Mouse (Mus musculus) limb, embryonic 11.5 days (tissue): ENCODE data around the gene Spink2. TPM values are rescaled to one million over a fixed set of nuclear protein-coding genes. Genes with fewer than 3 reads are reported as not detected.
"Not testable (repeated sequence)": the region's sequence is repeated elsewhere in the genome, so short reads cannot be mapped to it uniquely, and the experiment has no call there.

Source experiments
- ATAC-seq: fragments of 200-750 bp; cut with Nextera tagmentation; 2 replicates; pipeline ENCODE4 v1.8.0; 2017; ENCODE audit warnings: low read depth; ENCODE audit not compliant: insufficient number of reproducible peaks, low FRiP score, low TSS enrichment
- DNase-seq: peaks from one replicate; pipeline ENCODE4 v3.0.0-alpha.2; 2015; ENCODE audit warnings: low spot score
- H3K27ac ChIP-seq: fragments of 300-500 bp; sonication (generic); replicated peaks from 2 replicates; pipeline ENCODE4 v1.5.1; 2014; ENCODE audit warnings: low read depth, mild to moderate bottlenecking, low read length
- H3K27me3 ChIP-seq: fragments of 300-500 bp; sonication (generic); 2 replicates; pipeline ENCODE4 v1.6.1; 2014; ENCODE audit warnings: mild to moderate bottlenecking, low read length, mixed read lengths; ENCODE audit not compliant: control insufficient read depth, insufficient read depth
- H3K36me3 ChIP-seq: fragments of 300-500 bp; sonication (generic); 2 replicates; pipeline ENCODE4 v1.6.1; 2014; ENCODE audit warnings: mild to moderate bottlenecking, low read length, moderate library complexity, mixed read lengths; ENCODE audit not compliant: control insufficient read depth, insufficient read depth
- H3K4me1 ChIP-seq: fragments of 300-500 bp; sonication (generic); 2 replicates; pipeline ENCODE4 v1.6.1; 2014; ENCODE audit warnings: low read length, mixed read lengths; ENCODE audit not compliant: control insufficient read depth, insufficient read depth
- H3K4me2 ChIP-seq: fragments of 300-500 bp; sonication (generic); 2 replicates; pipeline ENCODE4 v1.6.1; 2014; ENCODE audit warnings: low read depth, mild to moderate bottlenecking, moderate library complexity; ENCODE audit not compliant: severe bottlenecking
- H3K4me3 ChIP-seq: fragments of 300-500 bp; sonication (generic); 2 replicates; pipeline ENCODE4 v1.5.1; 2014; ENCODE audit warnings: low read depth, low read length
- H3K9ac ChIP-seq: fragments of 300-500 bp; sonication (generic); 2 replicates; pipeline ENCODE4 v1.6.1; 2014; ENCODE audit warnings: mild to moderate bottlenecking, low read length
- H3K9me3 ChIP-seq: fragments of 300-500 bp; sonication (generic); 2 replicates; pipeline ENCODE4 v1.6.1; 2016; ENCODE audit warnings: low read length; ENCODE audit not compliant: control insufficient read depth
- whole genome bisulfite sequencing: fragments of 180-500 bp; shearing (Covaris S2); extraction: QIAGEN DNeasy Blood & Tissue Kit; methylation state at CpG from one replicate; pipeline ENCODE4 v1.1.7; 2014; 5-methylcytosine and 5-hydroxymethylcytosine counted together
- polyA plus RNA-seq: library from polyadenylated mRNA; unstranded; fragments of >200 nt; fragmentation: Nextera tagmentation; extraction: Ambion mirVana; gene quantifications from 2 replicates; pipeline ENCODE4 v1.2.1, GENCODE M21; 2014

Gene Spink2
- polyA plus RNA-seq, 1 experiment from 2014 or later = 1.8 TPM

- no peak overlapping the region for H3K4me2 ChIP-seq
- no peak overlapping the region for H3K27ac ChIP-seq
- ATAC-seq (no peak), DNase-seq (no peak)
- no peaks in the 10 kb centered on the region; the same call in 1 of the 2 replicates for H3K9me3 ChIP-seq
- 62% methylated on average over 3 of the region's 3 CpGs for WGBS
- no peaks in the 10 kb centered on the region for H3K27me3 ChIP-seq
- no peak overlapping the region for H3K9ac ChIP-seq
- no peak overlapping the region for H3K4me3 ChIP-seq
- no peaks in the 10 kb centered on the region for H3K36me3 ChIP-seq
- no peaks in the 10 kb centered on the region for H3K4me1 ChIP-seq
Measured at GRCm38 (mm10) chr5:77188738-77189137, 22.5 kb downstream of the Spink2 start.

- DNase-seq (no peak), ATAC-seq (no peak)
- WGBS = 96% methylated on average over 3 of the region's 3 CpGs
- Histone ChIP-seq H3K27me3 (no peaks in the 10 kb centered on the region), H3K9ac (no peak overlapping the region), H3K27ac (no peak overlapping the region), H3K4me3 (no peak overlapping the region), H3K36me3 (no peaks in the 10 kb centered on the region), H3K4me2 (no peak overlapping the region), H3K9me3 (no peaks in the 10 kb centered on the region; the same call in 1 of the 2 replicates), H3K4me1 (no peaks in the 10 kb centered on the region)
Measured at GRCm38 (mm10) chr5:77185351-77185750, 25.9 kb downstream of the Spink2 start.

GRCm38 (mm10) chr5:77183876-77184275 is 27.4 kb downstream of the Spink2 start:
- not testable (repeated sequence) for DNase-seq, H3K36me3 ChIP-seq, H3K27ac ChIP-seq, ATAC-seq, H3K4me1 ChIP-seq, H3K9ac ChIP-seq, H3K27me3 ChIP-seq, H3K4me2 ChIP-seq, H3K9me3 ChIP-seq, H3K4me3 ChIP-seq
- 73% methylated on average over 5 of the region's 5 CpGs for WGBS

- Histone ChIP-seq H3K36me3 (no peaks in the 10 kb centered on the region), H3K27ac (no peak overlapping the region), H3K4me3 (no peak overlapping the region), H3K9me3 (no peaks in the 10 kb centered on the region), H3K9ac (no peak overlapping the region), H3K4me1 (no peaks in the 10 kb centered on the region), H3K27me3 (no peaks in the 10 kb centered on the region), H3K4me2 (no peak overlapping the region)
- 43% methylated on average over 1 of the region's 1 CpGs for WGBS
- ATAC-seq (no peak), DNase-seq (no peak)
Measured at GRCm38 (mm10) chr5:77183338-77183737, 27.9 kb downstream of the Spink2 start.

GRCm38 (mm10) chr5:77181508-77181907 is 29.8 kb downstream of the Spink2 start:
- no peaks in the 10 kb centered on the region for H3K27me3 ChIP-seq
- no peaks in the 10 kb centered on the region for H3K4me1 ChIP-seq
- no peak overlapping the region for H3K27ac ChIP-seq
- WGBS = 86% methylated on average over 7 of the region's 7 CpGs
- H3K9ac ChIP-seq = no peak overlapping the region
- H3K36me3 ChIP-seq = no peaks in the 10 kb centered on the region
- DNase-seq (no peak), ATAC-seq (no peak)
- no peak overlapping the region for H3K4me3 ChIP-seq
- no peak overlapping the region for H3K4me2 ChIP-seq
- H3K9me3 ChIP-seq = no peaks in the 10 kb centered on the region

GRCm38 (mm10) chr5:77178976-77179375 is 32.3 kb downstream of the Spink2 start:
- no peak overlapping the region for H3K9ac ChIP-seq

GRCm38 (mm10) chr5:77178008-77178407 is 33.3 kb downstream of the Spink2 start:
- 22% methylated on average over 9 of the region's 9 CpGs for WGBS
- H3K9ac ChIP-seq = no peak overlapping the region
- DNase-seq (peak; percentile 22), ATAC-seq (no peak)
- H3K4me3 ChIP-seq = no peak overlapping the region
- H3K36me3 ChIP-seq = no peaks in the 10 kb centered on the region
- no peak overlapping the region for H3K4me2 ChIP-seq
- H3K27me3 ChIP-seq = no peaks in the 10 kb centered on the region
- H3K9me3 ChIP-seq = no peaks in the 10 kb centered on the region
- H3K27ac ChIP-seq = no peak overlapping the region
- no peaks in the 10 kb centered on the region for H3K4me1 ChIP-seq

More at GRCm38 (mm10) chr5:77178976-77179375, 32.3 kb downstream of the Spink2 start:
- H3K9me3 ChIP-seq = no peaks in the 10 kb centered on the region
- no peaks in the 10 kb centered on the region for H3K36me3 ChIP-seq
- no peak overlapping the region for H3K27ac ChIP-seq
- ATAC-seq (no peak), DNase-seq (no peak)
- no peaks in the 10 kb centered on the region for H3K27me3 ChIP-seq
- H3K4me1 ChIP-seq = no peaks in the 10 kb centered on the region
- H3K4me3 ChIP-seq = no peak overlapping the region
- H3K4me2 ChIP-seq = no peak overlapping the region
- 94% methylated on average over 1 of the region's 1 CpGs for WGBS

- H3K4me1 ChIP-seq = no peaks in the 10 kb centered on the region
- H3K4me3 ChIP-seq = no peak overlapping the region
- 68% methylated on average over 4 of the region's 4 CpGs for WGBS
- H3K27me3 ChIP-seq = no peaks in the 10 kb centered on the region
- no peak overlapping the region for H3K9ac ChIP-seq
- no peak overlapping the region for H3K27ac ChIP-seq
- no peaks in the 10 kb centered on the region for H3K9me3 ChIP-seq
- DNase-seq (no peak), ATAC-seq (no peak)
- no peaks in the 10 kb centered on the region for H3K36me3 ChIP-seq
- no peak overlapping the region for H3K4me2 ChIP-seq
Measured at GRCm38 (mm10) chr5:77174779-77175178, 36.5 kb downstream of the Spink2 start.

- no peak overlapping the region for H3K9ac ChIP-seq
- no peaks in the 10 kb centered on the region for H3K36me3 ChIP-seq
- no peaks in the 10 kb centered on the region for H3K9me3 ChIP-seq
- 57% methylated on average over 4 of the region's 5 CpGs for WGBS
- H3K27ac ChIP-seq = no peak overlapping the region
- no peak overlapping the region for H3K4me2 ChIP-seq
- H3K4me3 ChIP-seq = no peak overlapping the region
- DNase-seq = no peak
- no peaks in the 10 kb centered on the region for H3K4me1 ChIP-seq
- no peak for ATAC-seq
- H3K27me3 ChIP-seq = no peaks in the 10 kb centered on the region
Measured at GRCm38 (mm10) chr5:77170593-77170992, 40.7 kb downstream of the Spink2 start.
